Mouse (Mus musculus) mouse embryonic stem cell (cell line): ENCODE results near the gene Akr1a1.
"Not testable (repeated sequence)": the region's sequence is repeated elsewhere in the genome, so short reads cannot be mapped to it uniquely, and the experiment has no call there.

Experiments
- in situ Hi-C, 2 experiments: fragments of 300-500 bp; cut with MboI; formaldehyde crosslinking; loops; 1 replicate in 1 of 2; 3 replicates in 1 of 2; pipeline ENCODE4 v1.14.3; 2019 to 2020; ENCODE audit warnings: low sequenced_read_pairs in 2 of 2, low pct_unique_long_range_greater_than_20kb in 1 of 2, mixed read lengths in 1 of 2; ENCODE audit not compliant: unreplicated experiment in 1 of 2

Gene Akr1a1

GRCm38 (mm10) chr4:116650924-116651796 is at the start of gene Akr1a1:
Gene Akr1a1, minus strand, starts transcription at chr4:116651680.
- in situ Hi-C loops, result no loop called here

DNA sequence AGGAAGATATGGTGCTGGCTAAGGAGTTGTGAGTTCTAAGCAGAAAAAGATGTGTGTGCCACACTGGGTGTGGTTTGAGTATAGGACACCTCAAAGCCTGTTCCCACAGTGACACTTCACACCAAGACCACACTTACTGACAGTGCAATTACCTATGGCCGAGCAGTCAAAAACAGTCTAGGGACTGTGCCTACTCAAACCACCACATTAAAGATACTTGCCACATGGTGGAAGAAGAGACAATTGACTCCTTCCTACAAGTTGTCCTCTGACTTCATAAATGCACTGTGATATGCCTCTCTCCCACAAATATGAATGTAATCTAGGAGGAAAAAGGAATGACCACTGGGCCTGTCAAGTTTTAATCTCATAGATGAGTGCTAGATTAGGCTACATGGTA is 49.5 kb upstream of the Akr1a1 start:
- in situ Hi-C loops, result loop anchor here in 1 of 2 experiments (25.0 kb wide), 1 partner anchor 286 kb away; the partner anchor contains the start of genes Hectd3 and Urod

DNA sequence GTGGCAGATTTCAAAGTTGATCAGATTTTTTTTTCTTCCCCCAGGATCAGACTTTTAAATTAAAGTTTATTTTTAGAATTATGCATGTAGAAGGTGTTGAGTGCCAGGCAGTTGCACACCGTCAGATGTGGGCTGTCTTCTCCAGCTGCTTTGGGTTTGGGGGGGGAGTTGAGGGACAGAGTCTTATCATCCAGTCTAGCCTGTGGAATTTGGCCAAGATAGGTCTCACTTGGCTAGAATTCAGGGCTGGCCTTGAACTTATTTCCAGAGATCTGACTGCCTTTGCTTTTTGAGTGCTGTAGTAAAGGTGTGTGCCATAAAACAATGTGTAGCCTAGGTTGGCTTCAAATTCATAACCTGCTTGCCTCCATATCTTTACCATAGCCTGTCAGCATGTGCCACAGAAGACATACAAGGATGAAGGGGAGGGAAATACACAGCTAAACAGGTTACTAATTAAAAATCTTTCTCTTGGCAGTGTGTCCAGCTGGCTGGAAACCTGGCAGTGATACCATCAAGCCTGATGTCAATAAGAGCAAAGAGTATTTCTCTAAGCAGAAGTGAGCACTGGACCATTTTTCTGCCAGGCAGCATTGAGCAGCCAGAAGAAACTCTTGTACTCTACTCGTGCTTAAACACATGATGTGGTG is 47.3 kb upstream of the Akr1a1 start:
- in situ Hi-C loops, result no loop called here

DNA sequence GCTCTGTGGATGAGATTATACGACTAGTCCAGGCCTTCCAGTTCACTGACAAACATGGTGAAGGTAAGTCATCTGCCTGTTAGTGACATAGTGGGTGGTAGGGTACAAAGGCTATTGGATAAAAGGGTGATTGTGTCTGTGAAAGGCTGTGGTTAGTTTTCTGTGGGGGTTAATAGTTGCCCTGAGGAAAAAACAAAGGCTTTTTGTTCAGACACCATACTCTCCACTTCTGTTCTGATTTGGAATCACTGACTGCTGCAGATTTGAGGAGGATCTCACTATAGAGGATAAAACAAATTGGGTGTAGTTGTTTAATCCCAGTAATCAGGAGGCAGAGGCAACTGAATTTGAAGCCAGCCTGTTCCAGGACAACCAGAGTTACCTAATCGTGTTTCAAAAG is 42.3 kb upstream of the Akr1a1 start:
- in situ Hi-C loops, result no loop called here

DNA sequence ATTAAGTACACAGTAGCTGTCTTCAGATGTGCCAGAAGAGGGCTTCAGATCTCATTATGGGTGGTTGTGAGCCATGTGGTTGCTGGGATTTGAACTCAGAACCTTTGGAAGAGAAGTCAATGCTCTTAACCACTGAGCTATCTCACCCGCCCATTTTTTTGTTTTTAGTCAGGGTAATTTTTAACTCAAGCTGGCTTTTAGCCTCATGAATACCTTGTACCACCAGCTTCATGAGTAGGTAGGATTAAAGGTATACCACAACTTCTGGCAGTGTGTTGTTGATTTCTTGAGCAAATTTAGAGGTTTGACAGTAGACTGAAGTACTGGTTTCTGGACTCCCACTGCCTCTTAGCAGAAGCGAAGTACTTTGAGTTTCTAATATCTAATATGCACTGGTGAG is 40.7 kb upstream of the Akr1a1 start:
- in situ Hi-C loops, result no loop called here

GRCm38 (mm10) chr4:116689309-116689876 is 37.9 kb upstream of the Akr1a1 start:
- in situ Hi-C loops, result no loop called here

DNA sequence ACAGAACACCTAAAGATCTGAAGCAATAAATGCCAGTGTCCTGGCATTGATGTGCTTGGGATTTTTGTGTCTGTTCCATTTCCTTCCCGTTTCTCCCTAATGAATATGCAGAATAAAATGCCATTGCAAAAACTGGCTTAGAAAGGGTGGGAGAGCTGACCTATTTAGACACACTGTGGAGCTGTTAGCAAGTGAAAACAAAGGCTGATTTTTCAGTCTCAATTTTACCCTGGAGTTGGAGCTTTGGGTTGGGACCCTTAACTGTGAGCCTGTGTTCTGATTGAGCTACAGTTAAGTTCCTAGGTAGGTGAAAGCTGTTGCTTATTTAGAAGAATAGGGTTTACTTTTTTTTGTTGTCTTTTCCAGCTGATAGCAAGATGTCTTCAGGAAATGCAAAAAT is 35.6 kb upstream of the Akr1a1 start:
- in situ Hi-C loops, result no loop called here

DNA sequence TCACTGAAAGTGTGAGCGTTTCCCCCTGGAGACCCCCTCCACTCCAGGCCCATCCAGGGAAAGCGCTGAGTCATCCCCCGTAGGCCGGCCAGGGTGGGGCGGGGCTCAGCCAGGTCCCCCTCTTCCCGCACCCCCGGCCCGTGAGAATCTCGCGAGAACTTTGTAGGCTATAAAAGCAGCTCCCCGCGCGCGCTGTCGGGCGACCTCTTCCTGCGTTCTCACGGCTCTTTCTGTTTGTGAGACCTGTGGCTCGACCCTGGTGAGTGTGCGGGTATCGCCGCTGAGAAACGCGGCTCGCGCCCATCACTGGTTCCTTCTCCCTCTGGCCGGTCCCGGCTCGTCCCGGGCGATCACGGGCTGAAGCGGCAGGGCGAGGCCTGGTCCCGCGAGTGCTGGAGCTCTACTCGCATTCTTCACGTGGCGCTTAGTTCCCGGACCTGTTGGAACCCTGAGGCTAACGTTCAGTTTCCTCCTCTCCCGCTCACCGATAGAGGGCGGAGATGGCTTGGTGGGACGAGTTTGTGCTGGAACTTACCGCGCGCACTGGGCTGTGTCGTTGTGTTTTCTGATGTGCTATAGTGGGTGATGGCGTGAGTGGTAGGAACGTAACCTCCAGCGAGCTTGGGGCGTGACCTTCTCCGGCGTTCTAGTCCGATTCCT is 34.1 kb upstream of the Akr1a1 start, which contains the start of gene Prdx1:
Gene Prdx1, plus strand, starts transcription at position 143 of the 660 bp plus-strand sequence.
- in situ Hi-C loops, result no loop called here

DNA sequence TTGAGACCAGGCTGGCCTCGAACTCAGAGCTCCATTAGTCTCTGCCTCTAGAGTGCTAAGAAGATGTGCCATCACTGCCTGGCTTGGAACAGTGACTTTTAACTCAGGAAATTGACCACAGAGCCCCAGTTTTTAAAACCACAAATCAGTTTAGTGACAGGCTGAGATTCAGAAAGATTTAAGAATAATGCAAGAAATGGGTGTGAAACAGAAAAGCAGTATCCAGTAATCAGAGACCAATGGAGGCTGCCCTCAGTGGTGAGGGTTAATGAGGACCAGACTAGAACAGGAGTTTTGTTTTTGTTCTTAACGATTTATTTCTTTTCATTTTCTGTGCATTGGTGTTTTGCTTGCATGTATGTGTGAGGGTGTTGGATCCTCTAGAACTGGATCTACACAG is 33.2 kb upstream of the Akr1a1 start:
- in situ Hi-C loops, result no loop called here

GRCm38 (mm10) chr4:116683957-116684356 is 32.5 kb upstream of the Akr1a1 start:
- in situ Hi-C loops, result no loop called here

DNA sequence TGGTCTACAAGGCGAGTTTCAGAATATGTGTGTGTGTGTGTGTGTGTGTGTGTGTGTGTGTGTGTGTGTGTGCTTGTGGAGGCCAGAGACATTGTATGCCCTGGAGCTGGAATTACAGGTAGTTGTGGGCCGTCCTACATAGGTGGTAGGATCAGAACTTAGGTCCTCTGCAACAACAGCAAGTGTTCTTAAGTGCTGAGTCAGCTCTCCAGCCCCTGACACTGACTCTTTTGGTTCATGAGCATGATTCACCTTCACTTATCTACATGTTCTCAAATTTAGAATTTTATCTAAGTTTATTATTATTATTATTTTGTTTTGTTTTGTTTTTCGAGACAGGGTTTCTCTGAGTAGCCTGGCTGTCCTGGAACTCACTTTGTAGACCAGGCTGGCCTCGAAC is 29.0 kb upstream of the Akr1a1 start:
- in situ Hi-C loops, result not testable (repeated sequence)

DNA sequence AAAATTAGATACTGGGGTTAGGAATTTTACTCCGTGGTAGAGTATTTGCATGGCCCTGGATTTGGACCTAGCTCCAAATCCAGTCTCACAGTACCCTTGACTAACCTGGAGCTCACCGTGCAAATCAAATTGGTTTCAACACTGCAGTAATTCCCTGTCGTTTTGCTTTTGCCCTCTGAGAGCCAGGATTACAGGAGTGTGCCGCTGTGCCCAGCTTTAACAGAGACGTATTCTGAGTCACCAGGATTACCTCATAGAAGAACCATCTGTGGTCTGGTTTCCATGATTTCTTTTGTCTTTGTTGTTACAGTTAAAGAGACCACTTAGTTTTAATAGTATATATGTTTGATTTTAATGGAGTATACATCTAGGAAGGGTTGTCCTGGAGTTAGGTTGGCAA is 27.7 kb upstream of the Akr1a1 start:
- in situ Hi-C loops, result no loop called here

GRCm38 (mm10) chr4:116677808-116678207 is 26.3 kb upstream of the Akr1a1 start:
- in situ Hi-C loops, result no loop called here

- in situ Hi-C loops, result no loop called here
These were observed 24.5 kb upstream of the Akr1a1 start for GRCm38 (mm10) chr4:116676027-116676426.

DNA sequence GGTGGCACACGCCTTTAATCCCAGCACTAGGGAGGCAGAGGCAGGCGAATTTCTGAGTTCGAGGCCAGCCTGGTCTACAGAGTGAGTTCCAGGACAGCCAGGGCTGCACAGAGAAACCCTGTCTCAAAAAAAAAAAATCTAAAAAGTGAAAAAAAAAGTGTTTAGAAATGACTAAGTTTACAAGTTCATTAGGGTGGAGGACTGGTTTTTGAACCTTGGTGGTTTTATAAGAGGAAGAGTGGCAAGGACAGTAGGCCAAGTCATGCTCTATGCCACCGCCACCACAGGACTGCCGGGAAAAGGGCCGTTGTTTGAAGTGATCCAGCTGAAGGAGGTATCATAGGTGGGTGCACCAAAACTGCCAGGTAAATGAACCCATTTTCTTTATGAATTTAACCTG is 23.3 kb upstream of the Akr1a1 start:
- in situ Hi-C loops, result not testable (repeated sequence)

GRCm38 (mm10) chr4:116672785-116673184 is 21.3 kb upstream of the Akr1a1 start:
- in situ Hi-C loops, result no loop called here

DNA sequence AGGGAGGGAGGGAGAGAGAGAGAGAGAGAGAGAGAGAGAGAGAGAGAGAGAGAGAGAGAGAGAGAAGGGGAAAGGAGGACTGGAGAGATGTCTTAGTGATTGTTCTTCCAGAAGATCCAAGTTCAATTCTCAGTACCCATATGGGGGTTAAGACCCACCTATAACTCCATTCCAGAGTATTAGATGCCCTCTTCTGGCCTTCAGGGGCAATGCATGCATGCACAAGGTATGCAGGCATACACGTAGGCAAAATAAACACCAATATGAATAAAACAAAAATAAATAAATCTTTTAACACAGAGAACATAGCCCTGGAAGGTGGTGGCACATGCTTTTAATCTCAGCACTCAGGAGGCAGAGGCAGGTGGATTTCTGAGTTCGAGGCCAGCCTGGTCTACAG is 17.8 kb upstream of the Akr1a1 start:
- in situ Hi-C loops, result no loop called here

DNA sequence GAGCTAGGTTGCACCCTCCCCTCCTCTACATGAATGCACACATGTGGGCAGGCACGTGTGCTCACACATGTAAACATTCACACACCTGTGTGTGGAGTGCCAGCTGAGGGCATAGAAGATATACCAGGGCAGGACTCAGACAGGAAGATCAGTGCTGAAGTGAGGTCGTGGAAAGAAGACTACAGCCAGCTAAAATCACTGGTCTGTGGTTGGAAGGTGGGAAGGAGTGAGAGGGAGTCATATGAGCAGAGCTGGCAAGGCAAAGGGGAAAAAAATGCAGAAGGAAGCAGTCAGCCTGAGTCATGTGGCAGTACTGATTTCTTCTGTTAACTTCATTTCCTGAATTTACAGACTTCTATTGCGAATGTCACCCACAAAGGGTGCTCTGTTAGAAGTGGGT is 16.7 kb upstream of the Akr1a1 start:
- in situ Hi-C loops, result no loop called here

DNA sequence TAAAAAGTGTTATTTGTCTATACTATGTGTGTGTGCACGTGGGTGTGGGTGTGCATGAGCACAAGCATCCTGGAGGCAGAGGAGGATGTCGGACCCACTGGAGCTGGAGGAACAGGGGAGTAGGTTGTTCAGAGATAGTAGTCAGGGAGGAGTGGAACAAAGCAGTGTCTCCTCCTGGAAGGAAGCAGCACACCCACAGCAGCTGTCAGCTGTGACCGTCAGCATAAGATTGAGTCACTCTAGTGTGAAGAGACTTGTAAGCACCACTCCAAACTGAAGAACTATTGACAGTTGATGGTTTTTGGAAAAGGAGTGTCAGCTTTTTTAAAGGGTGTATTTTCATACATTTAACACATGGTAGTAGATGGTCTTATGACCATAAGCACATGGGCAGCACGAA is 15.1 kb upstream of the Akr1a1 start:
- in situ Hi-C loops, result no loop called here
